Mouse (Mus musculus): ENCODE measurements around the gene Tchhl1. TPM values are rescaled to one million over a fixed set of nuclear protein-coding genes. Genes with fewer than 3 reads are reported as not detected.

Gene Tchhl1
- total and polyA plus RNA-seq, 2 experiments from 2014 or later = not detected

GRCm38 (mm10) chr3:93467130-93467529 is 1.4 kb upstream of the Tchhl1 start:
- ATAC-seq (ENCODE audit: insufficient read depth, low read depth) (no peak), DNase-seq (ENCODE audit: low spot score) (no peak)
- no peaks in the 10 kb centered on the region for H3K36me3 ChIP-seq (replicated peaks; ENCODE audit: control insufficient read depth, insufficient read depth, low read length)
- H3K27me3 ChIP-seq (ENCODE audit: control insufficient read depth, insufficient read depth, low read length) = no peaks in the 10 kb centered on the region
- H3K9me3 ChIP-seq (replicated peaks; ENCODE audit: control insufficient read depth, low read length) = no peaks in the 10 kb centered on the region
- no peak overlapping the region for H3K9ac ChIP-seq (replicated peaks; ENCODE audit: low read depth, low read length)
- TF ChIP-seq CTCF (IDR thresholded peaks at IDR 0.05; ENCODE audit: low read depth) = no peak
- no peak for TF ChIP-seq EP300 (IDR thresholded peaks at IDR 0.05; ENCODE audit: low read depth)
- H3K27ac ChIP-seq (ENCODE audit: low read depth) = no peak overlapping the region
- H3K4me1 ChIP-seq (ENCODE audit: control insufficient read depth, insufficient read depth) = 0 out of 2 replicates have a peak, but pooled peaks cover 6% of the 10 kb centered on the region
- WGBS = 38% methylated on average over 4 of the region's 4 CpGs
- H3K4me3 ChIP-seq (ENCODE audit: low read depth, low read length) = no peak overlapping the region
- no peak overlapping the region for H3K4me2 ChIP-seq (ENCODE audit: low read depth, low read length)

GRCm38 (mm10) chr3:93469629-93470028 is 1.1 kb downstream of the Tchhl1 start:
- Histone ChIP-seq H3K4me3 (ENCODE audit: low read depth, low read length) (no peak overlapping the region), H3K27me3 (ENCODE audit: control insufficient read depth, insufficient read depth, low read length) (no peaks in the 10 kb centered on the region), H3K27ac (ENCODE audit: low read depth) (no peak overlapping the region), H3K9me3 (replicated peaks; ENCODE audit: control insufficient read depth, low read length) (no peaks in the 10 kb centered on the region), H3K36me3 (replicated peaks; ENCODE audit: control insufficient read depth, insufficient read depth, low read length) (no peaks in the 10 kb centered on the region), H3K4me1 (ENCODE audit: control insufficient read depth, insufficient read depth) (0 out of 2 replicates have a peak, but pooled peaks cover 6% of the 10 kb centered on the region), H3K9ac (replicated peaks; ENCODE audit: low read depth, low read length) (no peak overlapping the region), H3K4me2 (ENCODE audit: low read depth, low read length) (no peak overlapping the region)
- no peak for DNase-seq (ENCODE audit: low spot score)
- ATAC-seq (ENCODE audit: insufficient read depth, low read depth) = no peak
- no peak for TF ChIP-seq CTCF (IDR thresholded peaks at IDR 0.05; ENCODE audit: low read depth)
- TF ChIP-seq EP300 (IDR thresholded peaks at IDR 0.05; ENCODE audit: low read depth) = no peak
- 76% methylated on average over 3 of the region's 3 CpGs for WGBS

GRCm38 (mm10) chr3:93480053-93480452 is 11.5 kb downstream of the Tchhl1 start:
- H3K9ac ChIP-seq (replicated peaks; ENCODE audit: low read depth, low read length) = no peak overlapping the region
- TF ChIP-seq EP300 (IDR thresholded peaks at IDR 0.05; ENCODE audit: low read depth) (no peak), CTCF (IDR thresholded peaks at IDR 0.05; ENCODE audit: low read depth) (no peak)
- H3K4me1 ChIP-seq (ENCODE audit: control insufficient read depth, insufficient read depth) = no peaks in the 10 kb centered on the region
- ATAC-seq (ENCODE audit: insufficient read depth, low read depth) = no peak
- no peak for DNase-seq (ENCODE audit: low spot score)
- no peaks in the 10 kb centered on the region for H3K36me3 ChIP-seq (replicated peaks; ENCODE audit: control insufficient read depth, insufficient read depth, low read length)
- H3K27me3 ChIP-seq (ENCODE audit: control insufficient read depth, insufficient read depth, low read length) = no peaks in the 10 kb centered on the region
- 54% methylated on average over 1 of the region's 1 CpGs for WGBS
- H3K4me2 ChIP-seq (ENCODE audit: low read depth, low read length) = no peak overlapping the region
- no peaks in the 10 kb centered on the region for H3K9me3 ChIP-seq (replicated peaks; ENCODE audit: control insufficient read depth, low read length)
- no peak overlapping the region for H3K27ac ChIP-seq (ENCODE audit: low read depth)
- no peak overlapping the region for H3K4me3 ChIP-seq (ENCODE audit: low read depth, low read length)

GRCm38 (mm10) chr3:93481982-93482616 is 13.5 kb downstream of the Tchhl1 start:
- H3K9ac ChIP-seq (replicated peaks; ENCODE audit: low read depth, low read length) = no peak overlapping the region
- H3K36me3 ChIP-seq (replicated peaks; ENCODE audit: control insufficient read depth, insufficient read depth, low read length) = no peaks in the 10 kb centered on the region
- H3K4me2 ChIP-seq (ENCODE audit: low read depth, low read length) = no peak overlapping the region
- 80% methylated on average over 2 of the region's 2 CpGs for whole genome bisulfite sequencing
- TF ChIP-seq EP300 (IDR thresholded peaks at IDR 0.05; ENCODE audit: low read depth) (no peak), CTCF (IDR thresholded peaks at IDR 0.05; ENCODE audit: low read depth) (no peak)
- no peaks in the 10 kb centered on the region for H3K4me1 ChIP-seq (ENCODE audit: control insufficient read depth, insufficient read depth)
- DNase-seq (ENCODE audit: low spot score) (no peak), ATAC-seq (ENCODE audit: insufficient read depth, low read depth) (no peak)
- H3K4me3 ChIP-seq (ENCODE audit: low read depth, low read length) = no peak overlapping the region
- no peak overlapping the region for H3K27ac ChIP-seq (ENCODE audit: low read depth)
- H3K27me3 ChIP-seq (ENCODE audit: control insufficient read depth, insufficient read depth, low read length) = no peaks in the 10 kb centered on the region
- H3K9me3 ChIP-seq (replicated peaks; ENCODE audit: control insufficient read depth, low read length) = no peaks in the 10 kb centered on the region

GRCm38 (mm10) chr3:93485611-93486010 is 17.1 kb downstream of the Tchhl1 start:
- whole genome bisulfite sequencing = 88% methylated on average over 3 of the region's 3 CpGs
- H3K27ac ChIP-seq (ENCODE audit: low read depth) = no peak overlapping the region
- H3K9ac ChIP-seq (replicated peaks; ENCODE audit: low read depth, low read length) = no peak overlapping the region
- H3K4me2 ChIP-seq (ENCODE audit: low read depth, low read length) = no peak overlapping the region
- ATAC-seq (ENCODE audit: insufficient read depth, low read depth) (no peak), DNase-seq (ENCODE audit: low spot score) (no peak)
- no peaks in the 10 kb centered on the region for H3K9me3 ChIP-seq (replicated peaks; ENCODE audit: control insufficient read depth, low read length)
- no peak overlapping the region for H3K4me3 ChIP-seq (ENCODE audit: low read depth, low read length)
- no peak for TF ChIP-seq EP300 (IDR thresholded peaks at IDR 0.05; ENCODE audit: low read depth)
- TF ChIP-seq CTCF (IDR thresholded peaks at IDR 0.05; ENCODE audit: low read depth) = no peak
- no peaks in the 10 kb centered on the region for H3K27me3 ChIP-seq (ENCODE audit: control insufficient read depth, insufficient read depth, low read length)
- no peaks in the 10 kb centered on the region for H3K4me1 ChIP-seq (ENCODE audit: control insufficient read depth, insufficient read depth)
- no peaks in the 10 kb centered on the region for H3K36me3 ChIP-seq (replicated peaks; ENCODE audit: control insufficient read depth, insufficient read depth, low read length)

- ATAC-seq (ENCODE audit: insufficient read depth, low read depth) (no peak), DNase-seq (ENCODE audit: low spot score) (no peak)
- Histone ChIP-seq H3K27me3 (ENCODE audit: control insufficient read depth, insufficient read depth, low read length) (no peaks in the 10 kb centered on the region; the same call in 1 of the 2 replicates), H3K4me1 (ENCODE audit: control insufficient read depth, insufficient read depth) (no peaks in the 10 kb centered on the region), H3K36me3 (replicated peaks; ENCODE audit: control insufficient read depth, insufficient read depth, low read length) (no peaks in the 10 kb centered on the region), H3K27ac (ENCODE audit: low read depth) (no peak overlapping the region), H3K9ac (replicated peaks; ENCODE audit: low read depth, low read length) (no peak overlapping the region), H3K4me2 (ENCODE audit: low read depth, low read length) (no peak overlapping the region), H3K9me3 (replicated peaks; ENCODE audit: control insufficient read depth, low read length) (no peaks in the 10 kb centered on the region), H3K4me3 (ENCODE audit: low read depth, low read length) (no peak overlapping the region)
- TF ChIP-seq EP300 (IDR thresholded peaks at IDR 0.05; ENCODE audit: low read depth) = no peak
- no peak for TF ChIP-seq CTCF (IDR thresholded peaks at IDR 0.05; ENCODE audit: low read depth)
- 79% methylated on average over 2 of the region's 2 CpGs for WGBS
Observed at GRCm38 (mm10) chr3:93488541-93488940, 20.0 kb downstream of the Tchhl1 start.

All from heart, postnatal 0 days (tissue).